Mouse (Mus musculus): ENCODE data around the gene Cep104. TPM values are rescaled to one million over a fixed set of nuclear protein-coding genes. Genes with fewer than 3 reads are reported as not detected.
A peak's percentile ranks its signal among the peaks of the same experiment; 100 is the strongest.

The Cep104 gene
- polyA plus RNA-seq, 1 experiment from 2014 or later = 11.4 TPM

DNA sequence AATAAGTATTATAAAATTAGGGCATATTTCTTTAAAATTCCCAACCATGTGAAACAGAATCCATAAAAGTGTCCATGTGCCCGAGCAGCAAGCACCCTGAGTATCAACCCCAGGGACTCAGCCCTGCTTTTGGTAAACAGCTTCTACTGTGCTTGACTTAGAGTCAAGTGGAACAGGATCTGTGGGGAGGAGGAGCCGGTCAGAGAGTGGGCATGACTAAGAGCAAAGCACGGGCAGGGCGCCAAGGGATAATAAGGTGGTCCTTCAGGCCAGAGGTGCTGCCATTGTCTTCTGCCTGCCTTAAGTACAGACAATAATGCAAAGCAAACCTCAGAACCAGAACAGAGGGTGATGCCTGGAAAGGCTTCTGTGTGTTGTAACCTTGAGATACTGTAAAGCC lies 32.8 kb downstream of the Cep104 start:
- Histone ChIP-seq H3K4me1 (ENCODE audit: control insufficient read depth, insufficient read depth, low read length) (peaks cover 4% of the 10 kb centered on the region), H3K9me3 (replicated peaks; ENCODE audit: control insufficient read depth, low read length) (no peaks in the 10 kb centered on the region), H3K4me3 (ENCODE audit: low read depth, low read length) (no peak overlapping the region), H3K9ac (ENCODE audit: low read depth, low read length) (no peak overlapping the region), H3K27me3 (ENCODE audit: control insufficient read depth, insufficient read depth, low read length) (no peaks in the 10 kb centered on the region), H3K4me2 (no peak overlapping the region), H3K27ac (ENCODE audit: low read depth, low read length) (no peak overlapping the region), H3K36me3 (ENCODE audit: control insufficient read depth, insufficient read depth, low read length) (peaks cover 11% of the 10 kb centered on the region; the same call in 1 of the 2 replicates)
- WGBS (ENCODE audit: insufficient replicate concordance) = 79% methylated on average over 4 of the region's 4 CpGs
- no peak for ATAC-seq (replicated peaks; ENCODE audit: insufficient number of reproducible peaks, low FRiP score, low TSS enrichment)

DNA sequence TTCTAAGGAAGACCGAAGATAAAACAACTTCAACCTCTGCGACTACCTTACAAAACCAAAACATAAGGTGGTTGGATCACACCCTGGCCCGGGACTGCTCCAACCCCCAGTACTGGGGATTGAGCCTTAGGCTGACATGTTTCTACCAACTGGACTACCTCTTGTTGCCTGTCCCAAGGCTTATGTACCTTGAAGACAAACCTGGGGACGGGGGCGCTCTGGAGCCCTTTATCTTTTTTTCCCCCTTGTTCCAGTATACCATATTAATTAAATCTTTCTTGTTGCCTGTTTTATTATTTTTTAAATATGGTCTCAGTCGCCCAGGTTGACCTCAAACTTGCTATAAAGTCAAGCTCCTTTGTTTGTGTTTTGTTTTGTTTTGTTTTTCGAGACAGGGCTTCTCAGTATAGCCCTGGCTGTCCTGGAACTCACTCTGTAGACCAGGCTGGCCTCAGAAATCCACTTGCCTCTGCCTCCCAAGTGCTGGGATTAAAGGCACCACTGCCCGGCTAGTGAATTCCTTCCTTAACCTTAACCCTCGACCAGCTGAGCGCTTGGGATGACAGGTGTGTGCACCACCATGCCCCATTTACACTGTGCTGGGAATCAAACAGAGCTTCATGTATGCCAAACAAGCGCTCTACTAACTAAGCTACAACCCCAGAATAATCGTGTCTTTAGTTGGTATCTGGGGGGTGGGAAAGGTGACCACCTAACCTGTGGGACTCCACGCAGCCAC lies 36.1 kb downstream of the Cep104 start:
- WGBS (ENCODE audit: insufficient replicate concordance) = 28% methylated on average over 13 of the region's 13 CpGs
- H3K27ac ChIP-seq (ENCODE audit: low read depth, low read length) = peak overlapping the region; percentile 46; the same call in 1 of the 2 replicates

DNA sequence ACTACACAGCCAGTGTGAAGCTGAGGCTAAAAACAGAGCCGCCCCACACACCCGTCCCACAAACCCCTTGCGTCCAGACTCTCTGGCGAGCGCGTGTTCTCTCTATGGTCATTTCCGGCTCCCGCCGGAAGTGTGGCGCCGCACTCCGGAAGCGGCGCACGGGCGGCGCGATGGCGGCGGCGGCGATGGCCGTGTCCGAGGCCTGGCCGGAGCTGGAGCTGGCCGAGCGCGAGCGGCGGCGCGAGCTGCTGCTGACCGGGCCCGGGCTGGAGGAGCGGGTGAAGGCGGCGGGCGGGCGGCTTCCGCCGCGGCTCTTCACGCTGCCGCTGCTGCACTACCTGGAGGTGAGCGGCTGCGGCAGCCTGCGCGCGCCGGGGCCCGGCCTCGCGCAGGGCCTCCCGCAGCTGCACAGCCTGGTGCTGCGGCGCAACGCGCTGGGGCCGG lies 36.7 kb downstream of the Cep104 start, which contains the start of gene Lrrc47:
TSS of gene Lrrc47 (plus strand) at position 86 of the 444 bp plus-strand sequence.
- Histone ChIP-seq H3K9me3 (replicated peaks; ENCODE audit: control insufficient read depth, low read length) (no peaks in the 10 kb centered on the region), H3K4me2 (peak within 1 kb of the TSS; percentile 89), H3K4me3 (ENCODE audit: low read depth, low read length) (peak within 1 kb of the TSS; percentile 100), H3K27ac (ENCODE audit: low read depth, low read length) (peak within 1 kb of the TSS; percentile 68), H3K4me1 (ENCODE audit: control insufficient read depth, insufficient read depth, low read length) (peaks cover 13% of the 10 kb centered on the region), H3K27me3 (ENCODE audit: control insufficient read depth, insufficient read depth, low read length) (no peaks in the 10 kb centered on the region), H3K9ac (ENCODE audit: low read depth, low read length) (peak within 1 kb of the TSS; percentile 93), H3K36me3 (ENCODE audit: control insufficient read depth, insufficient read depth, low read length) (peaks cover 14% of the 10 kb centered on the region)
- under 1% methylated on average over 50 of the region's 59 CpGs for WGBS (ENCODE audit: insufficient replicate concordance)
- ATAC-seq (replicated peaks; ENCODE audit: insufficient number of reproducible peaks, low FRiP score, low TSS enrichment) = peak; percentile 89

More for the DNA sequence above, 36.1 kb downstream of the Cep104 start:
- H3K27me3 ChIP-seq (ENCODE audit: control insufficient read depth, insufficient read depth, low read length) = no peaks in the 10 kb centered on the region
- ATAC-seq (replicated peaks; ENCODE audit: insufficient number of reproducible peaks, low FRiP score, low TSS enrichment) = no peak
- H3K4me3 ChIP-seq (ENCODE audit: low read depth, low read length) = peak overlapping the region; percentile 100
- H3K9me3 ChIP-seq (replicated peaks; ENCODE audit: control insufficient read depth, low read length) = no peaks in the 10 kb centered on the region
- peak overlapping the region; percentile 93 for H3K9ac ChIP-seq (ENCODE audit: low read depth, low read length)
- H3K36me3 ChIP-seq (ENCODE audit: control insufficient read depth, insufficient read depth, low read length) = peaks cover 13% of the 10 kb centered on the region
- peaks cover 13% of the 10 kb centered on the region for H3K4me1 ChIP-seq (ENCODE audit: control insufficient read depth, insufficient read depth, low read length)
- peak overlapping the region; percentile 89 for H3K4me2 ChIP-seq

DNA sequence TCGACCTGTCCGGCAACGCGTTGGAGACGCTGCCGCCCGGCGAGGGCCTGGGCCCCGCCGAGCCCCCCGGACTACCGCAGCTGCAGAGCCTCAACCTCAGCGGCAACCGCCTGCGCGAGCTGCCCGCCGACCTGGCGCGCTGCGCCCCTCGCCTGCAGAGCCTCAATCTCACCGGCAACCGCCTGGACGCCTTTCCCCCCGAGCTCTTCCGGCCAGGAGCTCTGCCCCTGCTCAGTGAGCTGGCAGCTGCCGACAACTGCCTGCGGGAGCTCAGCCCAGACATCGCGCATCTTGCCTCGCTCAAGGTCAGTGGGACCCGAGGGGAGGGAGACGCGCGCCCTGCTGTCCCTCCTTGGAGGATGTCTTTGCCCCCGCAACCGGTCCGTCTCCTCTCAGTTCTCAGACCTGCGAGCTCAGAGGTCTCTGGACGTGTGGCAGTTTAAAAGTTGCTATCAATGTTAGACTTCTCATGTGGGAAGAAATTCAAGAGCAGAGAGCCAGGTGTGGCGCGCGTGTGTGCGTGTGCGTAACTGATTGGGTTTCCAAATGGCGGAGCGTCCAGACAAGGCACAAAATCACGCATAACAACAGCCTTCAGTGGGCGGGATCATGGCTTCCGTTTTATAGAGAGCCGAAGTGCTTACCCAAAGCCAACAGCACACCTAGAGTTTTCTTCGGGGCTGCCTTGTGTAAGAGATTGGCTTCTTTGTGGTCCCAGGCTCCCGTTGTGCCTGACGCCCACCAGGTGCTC lies 37.3 kb downstream of the Cep104 start:
- Histone ChIP-seq H3K9me3 (replicated peaks; ENCODE audit: control insufficient read depth, low read length) (no peaks in the 10 kb centered on the region), H3K27ac (ENCODE audit: low read depth, low read length) (peak overlapping the region; percentile 68), H3K4me3 (ENCODE audit: low read depth, low read length) (peak overlapping the region; percentile 100), H3K4me1 (ENCODE audit: control insufficient read depth, insufficient read depth, low read length) (peaks cover 13% of the 10 kb centered on the region), H3K36me3 (ENCODE audit: control insufficient read depth, insufficient read depth, low read length) (peaks cover 15% of the 10 kb centered on the region), H3K27me3 (ENCODE audit: control insufficient read depth, insufficient read depth, low read length) (no peaks in the 10 kb centered on the region), H3K4me2 (peak overlapping the region; percentile 89), H3K9ac (ENCODE audit: low read depth, low read length) (peak overlapping the region; percentile 93)
- no peak for ATAC-seq (replicated peaks; ENCODE audit: insufficient number of reproducible peaks, low FRiP score, low TSS enrichment)
- 2% methylated on average over 55 of the region's 55 CpGs for WGBS (ENCODE audit: insufficient replicate concordance)

DNA sequence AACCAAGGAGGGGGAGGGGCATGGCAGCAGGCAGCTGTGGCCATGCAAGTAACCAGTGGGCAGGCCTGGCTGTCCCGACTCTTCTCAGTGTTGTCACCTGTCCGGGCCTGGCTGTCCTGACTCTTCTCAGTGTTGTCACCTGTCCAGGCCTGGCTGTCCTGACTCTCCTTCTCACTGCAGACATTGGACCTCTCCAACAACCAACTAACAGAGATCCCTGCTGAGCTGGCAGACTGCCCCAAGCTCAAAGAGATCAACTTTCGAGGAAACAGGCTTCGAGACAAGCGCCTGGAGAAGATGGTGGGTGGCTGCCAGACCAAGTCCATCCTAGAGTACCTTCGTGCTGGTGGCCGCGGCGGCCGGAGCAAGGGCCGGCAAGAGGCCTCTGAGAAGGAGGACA lies 40.5 kb downstream of the Cep104 start:
- WGBS (ENCODE audit: insufficient replicate concordance) = 94% methylated on average over 11 of the region's 11 CpGs
- Histone ChIP-seq H3K9me3 (replicated peaks; ENCODE audit: control insufficient read depth, low read length) (no peaks in the 10 kb centered on the region), H3K4me2 (no peak overlapping the region), H3K27ac (ENCODE audit: low read depth, low read length) (no peak overlapping the region), H3K4me1 (ENCODE audit: control insufficient read depth, insufficient read depth, low read length) (peaks cover 13% of the 10 kb centered on the region), H3K36me3 (ENCODE audit: control insufficient read depth, insufficient read depth, low read length) (peaks cover 34% of the 10 kb centered on the region), H3K27me3 (ENCODE audit: control insufficient read depth, insufficient read depth, low read length) (no peaks in the 10 kb centered on the region), H3K9ac (ENCODE audit: low read depth, low read length) (no peak overlapping the region), H3K4me3 (ENCODE audit: low read depth, low read length) (no peak overlapping the region)
- no peak for ATAC-seq (replicated peaks; ENCODE audit: insufficient number of reproducible peaks, low FRiP score, low TSS enrichment)

DNA sequence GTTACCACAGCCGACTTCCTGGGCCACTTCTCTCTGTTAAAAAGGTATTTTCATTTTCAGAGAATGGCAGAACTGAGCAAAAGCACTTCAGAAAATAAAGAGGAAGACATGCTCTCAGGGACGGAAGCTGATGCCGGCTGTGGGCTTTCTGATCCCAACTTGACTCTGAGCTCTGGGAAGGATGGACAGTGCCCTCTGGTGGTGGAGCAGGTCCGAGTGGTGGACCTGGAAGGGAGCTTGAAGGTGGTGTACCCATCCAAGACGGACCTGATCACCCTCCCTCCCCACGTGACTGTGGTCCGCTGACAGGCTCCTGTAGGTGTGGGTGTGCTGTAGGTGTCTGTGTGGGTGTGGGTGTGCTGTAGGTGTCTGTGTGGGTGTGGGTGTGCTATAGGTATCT lies 44.6 kb downstream of the Cep104 start:
- Histone ChIP-seq H3K4me3 (ENCODE audit: low read depth, low read length) (no peak overlapping the region), H3K27ac (ENCODE audit: low read depth, low read length) (no peak overlapping the region), H3K4me1 (ENCODE audit: control insufficient read depth, insufficient read depth, low read length) (peaks cover 26% of the 10 kb centered on the region), H3K9ac (ENCODE audit: low read depth, low read length) (no peak overlapping the region), H3K9me3 (replicated peaks; ENCODE audit: control insufficient read depth, low read length) (no peaks in the 10 kb centered on the region), H3K4me2 (no peak overlapping the region), H3K27me3 (ENCODE audit: control insufficient read depth, insufficient read depth, low read length) (no peaks in the 10 kb centered on the region), H3K36me3 (ENCODE audit: control insufficient read depth, insufficient read depth, low read length) (peaks cover 40% of the 10 kb centered on the region)
- 71% methylated on average over 7 of the region's 7 CpGs for WGBS (ENCODE audit: insufficient replicate concordance)
- ATAC-seq (replicated peaks; ENCODE audit: insufficient number of reproducible peaks, low FRiP score, low TSS enrichment) = no peak

DNA sequence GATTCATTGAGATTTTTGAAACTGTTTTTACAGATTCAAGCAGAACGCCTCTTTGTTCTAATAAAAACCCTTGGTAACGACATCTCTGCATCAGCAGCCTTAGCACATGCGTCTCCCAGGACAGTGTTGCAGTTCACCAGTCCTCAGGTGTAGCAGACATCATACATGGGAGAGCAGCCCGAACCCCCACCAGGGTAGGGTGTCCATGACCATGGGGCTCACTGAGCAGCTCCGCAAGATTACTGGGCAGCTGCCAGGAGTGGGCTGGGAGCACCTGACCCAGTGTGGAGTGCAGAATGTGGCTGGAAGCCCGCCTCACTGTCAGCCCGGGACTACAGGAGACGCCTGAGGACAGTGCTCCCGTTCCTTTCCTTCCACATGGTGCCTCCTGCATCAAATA lies 46.4 kb downstream of the Cep104 start:
- ATAC-seq (replicated peaks; ENCODE audit: insufficient number of reproducible peaks, low FRiP score, low TSS enrichment) = no peak
- Histone ChIP-seq H3K27me3 (ENCODE audit: control insufficient read depth, insufficient read depth, low read length) (no peaks in the 10 kb centered on the region; the same call in 1 of the 2 replicates), H3K9ac (ENCODE audit: low read depth, low read length) (no peak overlapping the region), H3K4me1 (ENCODE audit: control insufficient read depth, insufficient read depth, low read length) (peaks cover 41% of the 10 kb centered on the region), H3K9me3 (replicated peaks; ENCODE audit: control insufficient read depth, low read length) (no peaks in the 10 kb centered on the region), H3K4me3 (ENCODE audit: low read depth, low read length) (no peak overlapping the region), H3K36me3 (ENCODE audit: control insufficient read depth, insufficient read depth, low read length) (peaks cover 32% of the 10 kb centered on the region), H3K27ac (ENCODE audit: low read depth, low read length) (no peak overlapping the region), H3K4me2 (no peak overlapping the region)
- WGBS (ENCODE audit: insufficient replicate concordance) = 86% methylated on average over 9 of the region's 9 CpGs

DNA sequence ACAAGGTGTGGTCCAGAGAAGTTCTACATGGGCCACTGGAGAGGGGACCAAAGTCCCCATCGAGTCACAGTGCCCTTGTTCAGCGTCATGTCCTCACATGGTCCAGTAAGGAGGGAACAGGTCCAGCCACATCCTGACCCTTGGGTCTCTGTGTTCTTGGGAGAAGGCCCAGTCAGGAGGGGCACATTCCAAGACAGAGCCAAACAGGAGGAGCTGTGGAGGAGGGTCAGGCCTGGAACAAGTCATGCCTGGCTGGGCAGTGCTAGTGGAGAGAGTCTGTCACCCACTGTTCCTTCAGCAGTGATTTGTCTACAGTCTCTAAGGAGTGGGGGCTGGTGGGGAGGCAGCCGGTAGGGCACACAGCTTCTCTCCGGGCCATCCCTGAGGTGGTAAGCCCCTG lies 47.4 kb downstream of the Cep104 start:
- Histone ChIP-seq H3K4me3 (ENCODE audit: low read depth, low read length) (no peak overlapping the region), H3K4me1 (ENCODE audit: control insufficient read depth, insufficient read depth, low read length) (peaks cover 44% of the 10 kb centered on the region), H3K4me2 (no peak overlapping the region; the same call in 1 of the 2 replicates), H3K27me3 (ENCODE audit: control insufficient read depth, insufficient read depth, low read length) (peaks cover 3% of the 10 kb centered on the region; the same call in 1 of the 2 replicates), H3K9me3 (replicated peaks; ENCODE audit: control insufficient read depth, low read length) (no peaks in the 10 kb centered on the region), H3K9ac (ENCODE audit: low read depth, low read length) (peak overlapping the region; percentile 3; the same call in 1 of the 2 replicates), H3K27ac (ENCODE audit: low read depth, low read length) (peak overlapping the region; percentile 85), H3K36me3 (ENCODE audit: control insufficient read depth, insufficient read depth, low read length) (peaks cover 26% of the 10 kb centered on the region)
- 75% methylated on average over 4 of the region's 4 CpGs for WGBS (ENCODE audit: insufficient replicate concordance)
- no peak for ATAC-seq (replicated peaks; ENCODE audit: insufficient number of reproducible peaks, low FRiP score, low TSS enrichment)

Measured in heart, embryonic 11.5 days (tissue).